Mouse (Mus musculus) kidney, embryonic 14.5 days (tissue): ENCODE results near the gene Gzme. TPM values are rescaled to one million over a fixed set of nuclear protein-coding genes. Genes with fewer than 3 reads are reported as not detected.
"Not testable (repeated sequence)": the region's sequence is repeated elsewhere in the genome, so short reads cannot be mapped to it uniquely, and the experiment has no call there.

ENCODE experiments used
- ATAC-seq: fragments of 200-750 bp; cut with Nextera tagmentation; 2 replicates; pipeline ENCODE4 v1.8.0; 2017; ENCODE audit warnings: moderate number of reproducible peaks, mild to moderate bottlenecking, moderate TSS enrichment, moderate library complexity; ENCODE audit not compliant: low FRiP score, low TSS enrichment
- H3K27ac ChIP-seq: fragments of 300-500 bp; sonication (generic); 2 replicates; pipeline ENCODE4 v1.5.1; 2014; ENCODE audit warnings: low read depth, mild to moderate bottlenecking, low read length, moderate library complexity, mixed read lengths
- H3K27me3 ChIP-seq: fragments of 300-500 bp; sonication (generic); 2 replicates; pipeline ENCODE4 v1.6.1; 2014; ENCODE audit warnings: mild to moderate bottlenecking, low read length; ENCODE audit not compliant: control insufficient read depth, insufficient read depth
- H3K36me3 ChIP-seq: fragments of 300-500 bp; sonication (generic); 2 replicates; pipeline ENCODE4 v1.6.1; 2014; ENCODE audit warnings: low read length, mixed read lengths; ENCODE audit not compliant: control insufficient read depth, insufficient read depth
- H3K4me1 ChIP-seq: fragments of 300-500 bp; sonication (generic); 2 replicates; pipeline ENCODE4 v1.6.1; 2014; ENCODE audit warnings: low read length, mixed read lengths; ENCODE audit not compliant: control insufficient read depth, insufficient read depth
- H3K4me2 ChIP-seq: fragments of 300-500 bp; sonication (generic); replicated peaks from 2 replicates; pipeline ENCODE4 v1.6.1; 2014; ENCODE audit warnings: low read depth, mild to moderate bottlenecking, low read length
- H3K4me3 ChIP-seq: fragments of 300-500 bp; sonication (generic); 2 replicates; pipeline ENCODE4 v1.5.1; 2014; ENCODE audit warnings: mild to moderate bottlenecking, low read length
- H3K9ac ChIP-seq: fragments of 300-500 bp; sonication (generic); 2 replicates; pipeline ENCODE4 v1.6.1; 2014; ENCODE audit warnings: low read depth, mild to moderate bottlenecking, low read length, moderate library complexity
- H3K9me3 ChIP-seq: fragments of 300-500 bp; sonication (generic); 2 replicates; pipeline ENCODE4 v1.6.1; 2016; ENCODE audit warnings: low read length; ENCODE audit not compliant: control insufficient read depth
- WGBS: fragments of 180-500 bp; shearing (Covaris S2); extraction: QIAGEN DNeasy Blood & Tissue Kit; methylation state at CpG from one replicate; pipeline ENCODE4 v1.1.7; 2014; 5-methylcytosine and 5-hydroxymethylcytosine counted together
- polyA plus RNA-seq: library from polyadenylated mRNA; unstranded; fragments of >200 nt; fragmentation: Nextera tagmentation; extraction: Ambion mirVana; gene quantifications from 2 replicates; pipeline ENCODE4 v1.2.1, GENCODE M21; 2014

Gene Gzme
- polyA plus RNA-seq, 1 experiment from 2014 or later, result not detected

DNA sequence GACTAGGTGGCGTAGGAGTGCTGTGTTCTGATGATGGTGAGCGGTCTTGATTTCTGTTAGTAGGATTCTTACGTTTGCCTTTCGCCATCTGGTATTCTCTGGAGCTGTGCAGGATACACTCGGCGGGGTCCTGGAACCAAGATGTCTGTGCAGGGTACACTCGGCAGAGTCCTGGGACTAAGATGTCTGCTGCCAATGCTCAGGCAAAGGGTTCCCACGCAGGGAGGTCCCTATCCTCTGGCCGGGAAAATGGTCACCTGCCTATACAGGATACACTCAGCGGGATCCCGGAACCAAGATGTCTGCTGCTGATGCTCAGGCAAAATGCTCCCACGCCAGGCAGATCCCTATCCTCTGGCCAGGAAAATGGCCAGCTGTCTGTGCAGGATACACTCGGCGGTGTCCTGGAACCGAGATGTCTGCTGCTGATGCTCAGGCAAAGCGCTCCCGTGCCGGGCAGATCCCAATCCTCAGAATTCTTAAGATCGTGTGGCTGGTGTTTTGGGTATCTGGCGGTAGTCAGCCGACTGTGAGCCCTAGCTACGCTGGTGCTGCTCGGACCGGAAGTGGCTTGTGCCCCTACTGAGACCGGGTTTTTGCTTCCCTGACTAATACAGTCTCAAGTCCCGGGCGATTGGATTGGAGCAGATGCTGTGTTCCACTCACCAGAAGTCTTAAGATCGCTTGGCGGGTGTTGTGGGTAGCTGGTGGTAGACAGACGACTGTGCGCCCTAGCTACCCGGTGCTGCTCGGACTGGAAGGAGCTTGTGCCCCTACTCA lies 4.7 kb downstream of the Gzme start:
- WGBS, result 92% methylated on average over 33 of the region's 33 CpGs
- not testable (repeated sequence) for H3K4me1 ChIP-seq, H3K4me3 ChIP-seq, ATAC-seq, H3K4me2 ChIP-seq, H3K27ac ChIP-seq, H3K36me3 ChIP-seq, H3K27me3 ChIP-seq, H3K9me3 ChIP-seq, H3K9ac ChIP-seq

DNA sequence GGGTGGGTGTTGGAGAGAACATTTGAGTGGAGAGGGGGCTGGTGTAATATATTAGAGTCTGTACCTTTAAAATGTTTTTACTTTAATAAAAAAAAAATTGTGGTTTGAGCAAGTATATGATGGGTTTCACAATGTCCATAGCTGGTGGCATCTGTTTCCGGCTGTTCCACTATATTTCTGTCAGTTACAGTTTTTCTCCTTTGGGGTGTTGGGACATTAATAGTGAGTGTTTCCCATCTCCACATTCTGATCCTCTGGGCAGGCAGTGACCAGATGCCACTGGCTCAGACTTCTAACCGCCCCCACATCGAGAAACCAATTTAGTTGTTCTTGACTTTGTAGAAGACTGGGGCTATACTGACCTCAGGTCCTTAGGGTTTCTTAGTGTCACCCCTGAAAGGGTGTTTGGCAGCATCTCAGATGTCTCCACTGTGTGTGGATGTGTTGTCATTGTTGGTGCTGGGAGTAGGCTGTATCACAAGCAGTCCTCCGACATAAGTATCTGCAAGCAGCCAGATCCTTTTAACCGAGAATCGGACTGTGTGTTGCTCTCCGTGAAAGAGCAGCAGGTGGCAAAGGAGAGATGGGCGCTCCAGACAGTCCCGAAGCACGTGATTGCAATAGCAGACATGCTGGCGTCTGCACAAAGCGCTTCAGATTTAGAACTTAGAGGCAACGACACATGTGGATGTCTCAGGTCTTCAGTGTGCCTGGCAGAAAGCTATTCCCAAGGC lies 14.8 kb downstream of the Gzme start:
- ATAC-seq, result no peak
- H3K9me3 ChIP-seq, result no peaks in the 10 kb centered on the region
- no peak overlapping the region for H3K4me3 ChIP-seq
- no peaks in the 10 kb centered on the region for H3K4me1 ChIP-seq
- H3K27ac ChIP-seq, result no peak overlapping the region
- no peaks in the 10 kb centered on the region for H3K36me3 ChIP-seq
- no peaks in the 10 kb centered on the region for H3K27me3 ChIP-seq
- no peak overlapping the region for H3K4me2 ChIP-seq
- WGBS, result 78% methylated on average over 13 of the region's 13 CpGs
- no peak overlapping the region for H3K9ac ChIP-seq

DNA sequence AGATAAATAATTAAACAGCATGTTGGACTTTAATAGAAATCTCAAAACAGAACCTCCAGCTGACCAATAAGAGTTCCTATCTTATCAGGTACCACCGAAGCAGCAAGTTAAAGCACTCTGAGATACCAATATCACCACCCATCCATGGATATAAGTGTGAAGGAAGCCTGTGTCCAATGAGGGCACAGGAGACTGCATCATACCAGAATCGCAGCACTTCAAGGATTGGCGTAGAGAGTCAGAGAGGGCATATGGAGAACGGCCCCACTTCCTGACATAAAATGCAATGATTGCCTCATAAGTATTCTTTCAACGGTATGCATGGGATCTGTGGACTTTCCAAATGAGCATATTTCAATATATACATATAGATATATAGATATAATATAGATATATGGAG lies 15.4 kb downstream of the Gzme start:
- Histone ChIP-seq H3K36me3 (no peaks in the 10 kb centered on the region), H3K9me3 (no peaks in the 10 kb centered on the region), H3K4me3 (no peak overlapping the region), H3K27ac (no peak overlapping the region), H3K4me2 (no peak overlapping the region), H3K4me1 (no peaks in the 10 kb centered on the region), H3K27me3 (no peaks in the 10 kb centered on the region), H3K9ac (no peak overlapping the region)
- no peak for ATAC-seq
- WGBS, result 81% methylated on average over 5 of the region's 5 CpGs

DNA sequence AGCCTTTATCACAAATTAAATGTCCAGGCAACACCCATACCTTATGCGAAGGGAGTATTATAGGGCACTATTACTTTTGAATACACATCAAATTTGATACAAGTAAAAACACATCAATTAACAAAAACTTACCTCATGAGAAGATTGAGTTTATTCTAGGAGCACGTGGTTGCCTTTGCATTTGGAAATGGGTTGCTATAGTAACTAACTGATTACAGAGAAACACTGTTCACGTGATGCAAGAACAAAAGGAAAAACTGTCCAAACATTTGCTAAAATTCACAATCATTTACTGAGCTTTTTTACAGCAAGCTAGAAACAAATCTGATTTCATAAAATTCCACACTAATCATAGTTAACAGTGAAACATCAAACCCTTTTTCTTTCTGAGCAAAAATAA lies 17.0 kb downstream of the Gzme start:
- no peaks in the 10 kb centered on the region for H3K36me3 ChIP-seq
- ATAC-seq, result no peak
- H3K4me3 ChIP-seq, result no peak overlapping the region
- H3K27ac ChIP-seq, result no peak overlapping the region
- no peaks in the 10 kb centered on the region for H3K9me3 ChIP-seq
- H3K4me1 ChIP-seq, result no peaks in the 10 kb centered on the region
- no peak overlapping the region for H3K9ac ChIP-seq
- 81% methylated on average over 3 of the region's 3 CpGs for WGBS
- H3K4me2 ChIP-seq, result no peak overlapping the region
- H3K27me3 ChIP-seq, result no peaks in the 10 kb centered on the region

DNA sequence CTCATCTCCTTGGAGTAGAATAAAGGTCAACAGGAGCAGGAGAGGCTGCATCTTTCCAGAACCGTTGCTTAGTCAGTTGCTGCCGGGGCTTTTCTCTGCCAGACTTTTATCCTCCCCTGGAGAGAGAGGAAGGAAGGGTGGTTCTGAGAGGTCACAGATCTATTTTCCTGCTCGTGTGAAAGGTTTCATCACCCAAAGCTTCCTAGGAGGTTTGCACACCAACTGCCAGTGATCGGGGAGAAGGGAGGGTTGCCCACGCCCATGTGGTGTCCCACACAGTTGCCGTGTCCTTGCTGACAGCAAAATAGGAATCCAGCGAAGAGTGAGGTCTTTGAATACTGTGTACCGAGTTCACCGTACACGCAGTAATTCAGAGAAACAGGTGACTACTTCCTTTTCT lies 18.0 kb downstream of the Gzme start, which contains the start of gene Ctsg:
Gene Ctsg (minus strand): TSS at position 189 of the 400 bp plus-strand sequence.
- H3K9ac ChIP-seq, result no peak within 1 kb of the TSS
- no peak for ATAC-seq
- no peak within 1 kb of the TSS for H3K4me3 ChIP-seq

DNA sequence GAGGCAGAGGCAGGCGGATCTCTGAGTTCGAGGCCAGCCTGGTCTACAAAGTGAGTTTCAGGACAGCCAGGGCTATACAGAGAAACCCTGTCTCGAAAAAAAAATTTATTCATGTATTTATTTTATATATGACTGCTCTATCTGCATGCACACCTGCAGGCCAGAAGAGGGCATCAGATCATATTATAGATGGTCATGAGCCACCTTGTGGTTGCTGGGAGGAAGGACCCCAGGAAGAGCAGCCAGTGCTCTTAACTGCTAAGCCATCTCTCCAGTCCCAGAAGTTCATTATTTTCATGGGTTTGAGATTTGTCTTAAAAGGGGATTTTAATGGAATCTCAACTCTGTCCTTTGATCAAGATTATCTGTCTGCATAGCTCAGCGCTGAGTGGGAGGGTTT lies 21.5 kb downstream of the Gzme start:
- no peaks in the 10 kb centered on the region for H3K36me3 ChIP-seq
- H3K27me3 ChIP-seq, result no peaks in the 10 kb centered on the region
- no peaks in the 10 kb centered on the region for H3K9me3 ChIP-seq
- H3K4me2 ChIP-seq, result no peak overlapping the region
- H3K27ac ChIP-seq, result no peak overlapping the region
- no peak for ATAC-seq
- 79% methylated on average over 4 of the region's 4 CpGs for WGBS
- no peaks in the 10 kb centered on the region for H3K4me1 ChIP-seq
- H3K4me3 ChIP-seq, result no peak overlapping the region
- no peak overlapping the region for H3K9ac ChIP-seq

More for the DNA sequence above, 18.0 kb downstream of the Gzme start, which contains the start of gene Ctsg:
- Histone ChIP-seq H3K27ac (no peak within 1 kb of the TSS), H3K4me2 (no peak within 1 kb of the TSS), H3K4me1 (no peaks in the 10 kb centered on the region), H3K27me3 (no peaks in the 10 kb centered on the region), H3K9me3 (no peaks in the 10 kb centered on the region), H3K36me3 (no peaks in the 10 kb centered on the region)
- whole genome bisulfite sequencing, result 74% methylated on average over 10 of the region's 10 CpGs

DNA sequence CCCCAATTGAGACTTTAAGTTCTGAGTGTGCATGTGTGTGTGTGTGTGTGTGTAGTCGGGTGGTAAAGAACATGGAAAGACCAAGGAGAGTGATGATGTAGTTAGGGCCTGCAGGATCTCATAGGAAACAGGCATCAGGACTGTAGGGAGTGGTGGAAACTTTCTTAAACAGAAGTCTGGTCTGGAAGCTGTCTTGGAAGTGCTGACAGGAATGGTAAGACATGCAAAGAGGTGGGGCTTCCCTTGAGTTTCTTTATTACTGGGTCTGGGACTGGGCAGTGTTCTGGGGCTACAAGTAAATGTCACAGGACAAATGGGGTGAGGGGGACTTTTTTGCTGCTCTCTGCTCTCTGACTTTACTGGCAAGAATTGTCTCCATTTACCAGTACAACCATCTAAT lies 22.8 kb downstream of the Gzme start:
- no peak for ATAC-seq
- no peak overlapping the region for H3K9ac ChIP-seq
- no peaks in the 10 kb centered on the region for H3K9me3 ChIP-seq
- WGBS, result 94% methylated on average over 1 of the region's 1 CpGs
- H3K4me1 ChIP-seq, result no peaks in the 10 kb centered on the region
- no peak overlapping the region for H3K4me2 ChIP-seq
- H3K27ac ChIP-seq, result no peak overlapping the region
- H3K4me3 ChIP-seq, result no peak overlapping the region
- H3K27me3 ChIP-seq, result no peaks in the 10 kb centered on the region
- H3K36me3 ChIP-seq, result no peaks in the 10 kb centered on the region

DNA sequence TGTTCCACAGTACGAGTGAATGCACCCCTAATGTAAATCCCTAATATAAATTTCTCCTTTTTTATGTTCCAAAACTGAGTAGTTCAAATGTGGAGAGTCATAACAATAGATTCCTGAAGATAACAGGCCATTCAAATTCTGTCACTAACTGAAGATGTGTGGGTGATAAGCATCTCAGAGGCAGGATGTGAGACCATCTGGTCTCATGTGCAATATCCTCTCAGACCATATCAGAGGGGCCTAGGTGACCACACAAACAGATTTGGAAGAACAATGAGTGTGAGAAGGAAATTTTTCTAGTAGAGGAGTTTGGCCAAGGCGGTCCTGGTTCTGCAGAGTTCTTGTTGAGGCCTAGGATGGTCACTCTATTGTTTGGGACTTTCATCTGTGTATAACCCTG lies 27.1 kb downstream of the Gzme start:
- ATAC-seq, result no peak
- Histone ChIP-seq H3K4me1 (no peaks in the 10 kb centered on the region), H3K9ac (no peak overlapping the region), H3K9me3 (no peaks in the 10 kb centered on the region), H3K27ac (no peak overlapping the region), H3K4me2 (no peak overlapping the region), H3K36me3 (no peaks in the 10 kb centered on the region), H3K4me3 (no peak overlapping the region), H3K27me3 (no peaks in the 10 kb centered on the region)
- 75% methylated on average over 2 of the region's 2 CpGs for WGBS

DNA sequence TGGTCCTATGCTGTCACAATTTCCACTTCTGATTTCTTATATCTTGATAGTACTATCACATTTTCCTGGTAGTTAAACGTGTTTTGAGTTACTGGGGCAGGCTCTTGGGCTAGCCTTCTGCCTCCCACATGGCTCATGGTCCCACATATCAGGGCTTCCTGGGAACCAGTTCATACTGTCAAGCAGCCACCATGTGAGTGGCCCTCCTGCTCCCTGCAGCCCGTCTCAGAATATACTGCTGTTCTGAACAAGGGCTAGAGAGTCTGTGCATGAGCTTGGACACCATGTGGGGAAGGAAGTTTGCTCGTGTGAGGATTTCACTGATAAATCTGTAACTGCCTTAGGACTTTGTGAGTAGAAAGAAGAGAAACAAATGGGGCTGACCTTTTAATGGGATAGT lies 33.7 kb downstream of the Gzme start:
- H3K4me3 ChIP-seq, result no peak overlapping the region
- WGBS, result 82% methylated on average over 3 of the region's 3 CpGs
- no peak overlapping the region for H3K4me2 ChIP-seq

More for the DNA sequence above, 33.7 kb downstream of the Gzme start:
- H3K36me3 ChIP-seq, result no peaks in the 10 kb centered on the region
- no peaks in the 10 kb centered on the region for H3K9me3 ChIP-seq
- H3K4me1 ChIP-seq, result no peaks in the 10 kb centered on the region
- ATAC-seq, result no peak
- no peak overlapping the region for H3K9ac ChIP-seq
- H3K27me3 ChIP-seq, result no peaks in the 10 kb centered on the region
- no peak overlapping the region for H3K27ac ChIP-seq
